Comparison of ENCODE assay signal across 8 mouse cellular contexts in the genomic region with DNA sequence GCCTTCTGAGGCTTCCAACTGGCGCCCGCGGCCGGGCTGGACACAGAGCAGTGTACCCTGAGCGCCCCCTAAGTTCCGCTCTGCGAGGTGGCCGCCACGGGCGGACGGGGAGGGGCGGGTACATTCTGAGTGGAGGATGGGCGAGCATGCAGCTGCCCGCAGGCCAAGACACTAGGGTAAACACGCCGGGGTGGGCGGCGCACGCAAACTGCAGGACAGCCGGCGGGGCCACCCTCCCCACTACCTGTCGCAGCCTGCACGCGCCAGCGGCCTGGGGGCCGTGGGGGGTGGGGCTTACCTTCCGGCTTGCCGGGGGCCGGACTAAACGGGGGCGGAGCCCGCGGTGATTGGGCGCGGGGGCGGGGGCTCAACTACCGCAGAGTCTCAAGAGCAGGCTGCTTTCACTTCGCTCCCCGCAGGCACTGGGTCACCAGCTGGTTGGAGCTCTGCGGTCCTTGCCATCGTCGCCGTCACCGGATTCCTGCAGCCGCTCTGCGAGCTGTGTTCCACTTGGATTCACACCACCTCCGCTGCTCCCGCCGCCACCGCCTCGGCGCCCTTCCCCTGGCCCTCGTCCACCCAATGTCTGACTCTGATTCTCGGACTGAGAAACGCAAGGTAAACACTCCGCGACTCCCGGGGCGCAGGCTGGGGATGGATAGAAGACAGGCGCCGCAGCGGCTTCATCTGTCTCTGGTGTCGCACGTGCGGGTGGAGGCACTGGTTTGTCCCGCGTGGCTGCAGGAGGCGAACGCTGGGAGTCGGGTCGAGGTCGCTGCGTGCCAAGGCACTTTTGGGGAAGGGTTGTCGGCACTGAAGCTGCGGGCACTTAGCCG. TPM values are rescaled to one million over a fixed set of nuclear protein-coding genes. Genes with fewer than 3 reads are reported as not detected.
DNase-seq lines count a peak whose midpoint lies in the region; ATAC-seq and TF ChIP-seq lines count a peak whose summit lies in the region.

A gene (plus strand): TSS at position 404 of the 836 bp plus-strand sequence.

- H3K27me3 ChIP-seq in C2C12 (ENCODE audit: control insufficient read depth, insufficient read depth, insufficient read length): no peaks in the 10 kb centered on the region
- H3K27me3 ChIP-seq in erythroblast, embryonic 14.5 days (ENCODE audit: control insufficient read depth): peaks cover 67% of the 10 kb centered on the region
- H3K27me3 ChIP-seq in heart, embryonic 11.5 days (ENCODE audit: control insufficient read depth, insufficient read depth, low read length): peaks cover 21% of the 10 kb centered on the region
- peaks cover 25% of the 10 kb centered on the region for H3K27me3 ChIP-seq in kidney, embryonic 16.5 days (ENCODE audit: insufficient read depth, low read length)

- peak within 1 kb of the TSS; percentile 64 for H3K4me3 ChIP-seq in C2C12 (ENCODE audit: insufficient read depth, poor library complexity, severe bottlenecking)
- peak within 1 kb of the TSS; percentile 89 for H3K4me3 ChIP-seq in erythroblast, embryonic 14.5 days (replicated peaks)
- peak within 1 kb of the TSS; percentile 57 for H3K4me3 ChIP-seq in heart, embryonic 11.5 days (ENCODE audit: low read depth, low read length)
- peak within 1 kb of the TSS; percentile 79 for H3K4me3 ChIP-seq in kidney, embryonic 16.5 days (ENCODE audit: low read length)

- peak within 1 kb of the TSS; percentile 64 for H3ac ChIP-seq in C2C12 (ENCODE audit: control insufficient read depth, insufficient read length, low read depth)

- TF ChIP-seq CTCF in C2C12 (IDR thresholded peaks at IDR 0.05; ENCODE audit: control insufficient read depth, insufficient read depth, insufficient read length): peak; percentile 44

- H3K9ac ChIP-seq in heart, embryonic 11.5 days (ENCODE audit: low read depth, low read length): peak within 1 kb of the TSS; percentile 78
- peak within 1 kb of the TSS; percentile 88 for H3K9ac ChIP-seq in kidney, embryonic 16.5 days (replicated peaks; ENCODE audit: low read length)

- peak within 1 kb of the TSS; percentile 85 for H3K27ac ChIP-seq in heart, embryonic 11.5 days (ENCODE audit: low read depth, low read length)
- peak within 1 kb of the TSS; percentile 95 for H3K27ac ChIP-seq in kidney, embryonic 16.5 days (ENCODE audit: low read length)

- peaks cover 52% of the 10 kb centered on the region for H3K4me1 ChIP-seq in erythroblast, embryonic 14.5 days (ENCODE audit: control insufficient read depth)
- peaks cover 20% of the 10 kb centered on the region for H3K4me1 ChIP-seq in heart, embryonic 11.5 days (ENCODE audit: control insufficient read depth, insufficient read depth, low read length)
- peaks cover 48% of the 10 kb centered on the region for H3K4me1 ChIP-seq in kidney, embryonic 16.5 days (ENCODE audit: insufficient read depth, low read length)

- peak; percentile 85 for ATAC-seq in heart, embryonic 11.5 days (replicated peaks; ENCODE audit: insufficient number of reproducible peaks, low FRiP score, low TSS enrichment)
- ATAC-seq in kidney, embryonic 16.5 days (ENCODE audit: low FRiP score, low TSS enrichment): peak; percentile 88

- under 1% methylated on average over 72 of the region's 76 CpGs for WGBS in heart, embryonic 11.5 days (ENCODE audit: insufficient replicate concordance)
- WGBS in kidney, embryonic 16.5 days: under 1% methylated on average over 71 of the region's 76 CpGs

- H3K79me3 ChIP-seq in C2C12 (ENCODE audit: low read depth): no peaks in the 10 kb centered on the region

- H3K9me3 ChIP-seq in erythroblast, embryonic 14.5 days (ENCODE audit: control insufficient read depth, low read length): peaks cover 4% of the 10 kb centered on the region; the same call in 1 of the 2 replicates
- H3K9me3 ChIP-seq in heart, embryonic 11.5 days (replicated peaks; ENCODE audit: control insufficient read depth, low read length): no peaks in the 10 kb centered on the region
- H3K9me3 ChIP-seq in kidney, embryonic 16.5 days (ENCODE audit: low read length): no peaks in the 10 kb centered on the region

- DNase-seq in brain, embryonic 18.5 days (ENCODE audit: low read depth, low spot score): peak; percentile 78
- peak; percentile 96 for DNase-seq in liver
- peak; percentile 85 to 93 for DNase-seq in monocyte, adult 2 months (ENCODE audit: low read depth in 1 of 2, low spot score in 2 of 2)
- peak; percentile 94 to 95 for DNase-seq in spleen, postnatal 14 days (ENCODE audit: low spot score in 2 of 2)

- H3K79me2 ChIP-seq in C2C12 (ENCODE audit: control insufficient read depth, insufficient read depth): peaks cover 13% of the 10 kb centered on the region

- H3K4me2 ChIP-seq in heart, embryonic 11.5 days: peak within 1 kb of the TSS; percentile 99
- H3K4me2 ChIP-seq in kidney, embryonic 16.5 days (replicated peaks; ENCODE audit: low read depth, low read length): peak within 1 kb of the TSS; percentile 95

- H3K36me3 ChIP-seq in C2C12 (ENCODE audit: control insufficient read depth, insufficient read depth): peaks cover 14% of the 10 kb centered on the region
- peaks cover 24% of the 10 kb centered on the region for H3K36me3 ChIP-seq in erythroblast, embryonic 14.5 days (ENCODE audit: control insufficient read depth)
- peaks cover 3% of the 10 kb centered on the region; the same call in 1 of the 2 replicates for H3K36me3 ChIP-seq in heart, embryonic 11.5 days (ENCODE audit: control insufficient read depth, insufficient read depth, low read length)
- peaks cover 8% of the 10 kb centered on the region; the same call in 1 of the 2 replicates for H3K36me3 ChIP-seq in kidney, embryonic 16.5 days (ENCODE audit: insufficient read depth, low read length)

TF ChIP-seq in C2C12, 6 proteins besides CTCF, POLR2A, EP300 and RAD21:
- TF ChIP-seq MAX (IDR thresholded peaks at IDR 0.05) (no peak), MYOG (IDR thresholded peaks at IDR 0.05; ENCODE audit: control insufficient read depth, extremely low read depth, insufficient read length) (no peak), USF1 (IDR thresholded peaks at IDR 0.05; ENCODE audit: low read depth) (no peak), MYOD1 (IDR thresholded peaks at IDR 0.05; ENCODE audit: control insufficient read depth, insufficient read length, low read depth) (peak; percentile 7), FOSL1 (IDR thresholded peaks at IDR 0.05; ENCODE audit: insufficient read depth, low read length, poor library complexity, severe bottlenecking) (no peak), CEBPB (IDR thresholded peaks at IDR 0.05; ENCODE audit: low read depth) (no peak)
TF ChIP-seq in C2C12: peak in this region for 1.

RNA-seq across cellular contexts. Expression of the gene that starts here (rescaled TPM):
- polyA plus RNA-seq in C2C12 (2012; fragmentation: generic; extraction: Trizol): 4.0 TPM
- 0.67 and 1.2 TPM in 2 replicates for polyA plus RNA-seq in erythroblast, embryonic 14.5 days (2012)
- 11.3 and 15.2 TPM in 2 replicates for polyA plus RNA-seq in heart, embryonic 11.5 days (2014; fragmentation: Nextera tagmentation; extraction: Ambion mirVana)
- polyA plus RNA-seq in kidney, embryonic 16.5 days (2015; fragmentation: Nextera tagmentation; extraction: Ambion mirVana): 25.6 and 28.2 TPM in 2 replicates

Comparison
In these comparisons a context has a peak if more than half of its experiments do, and no peak if none do; other contexts are left out.
1. Peak in every context shown above with its lines: DNase-seq, ATAC-seq, H3K4me3 ChIP-seq and H3K27ac ChIP-seq.